Mouse (Mus musculus) T-helper 1 cell (primary cell): ENCODE data around the gene Susd1.

ENCODE experiments used
- in situ Hi-C: fragments of 300-600 bp; cut with MboI, MseI; formaldehyde crosslinking; loops from one replicate; pipeline ENCODE4 v1.15.1; 2025; ENCODE audit warnings: high pct_unique_total_duplicates

The Susd1 gene

DNA sequence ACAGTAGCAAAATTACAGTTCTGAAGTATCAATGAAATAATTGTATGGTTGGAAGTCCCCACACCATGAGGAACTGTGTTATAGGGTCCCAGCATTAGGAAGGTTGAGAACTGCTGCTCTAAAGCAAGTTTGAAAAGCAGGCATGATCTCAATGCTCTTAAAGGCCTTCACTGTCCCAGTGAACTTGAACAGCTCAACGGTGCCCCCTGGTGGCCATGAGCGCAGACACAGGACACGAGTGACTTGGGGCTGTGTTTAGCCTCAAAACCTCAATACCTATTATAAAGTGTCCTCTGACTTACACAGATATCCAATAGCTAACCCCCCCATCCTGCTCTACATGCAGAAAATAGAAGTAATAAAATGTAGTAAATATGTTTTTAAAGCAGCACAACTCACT is 97.7 kb downstream of the Susd1 start:
- in situ Hi-C loops = no loop called here

DNA sequence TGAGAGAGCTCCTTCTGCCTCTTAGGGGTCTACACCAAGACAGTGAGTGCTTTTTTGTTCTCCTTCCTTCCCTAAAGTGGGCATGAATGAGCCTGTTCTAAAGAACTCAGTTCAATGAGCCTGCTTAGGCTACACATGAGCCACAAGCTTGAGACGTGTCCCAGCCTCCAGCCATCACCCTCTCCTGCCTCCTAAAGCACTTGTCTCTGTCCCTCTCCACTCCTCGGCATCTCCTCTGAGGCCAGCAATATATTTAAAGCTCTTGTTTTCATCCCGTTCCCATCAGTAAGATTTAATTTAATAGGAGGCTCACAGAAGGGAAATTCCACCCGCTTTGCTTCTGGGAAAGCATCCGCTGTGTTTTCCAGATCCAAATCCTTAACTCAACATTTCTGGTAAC is 98.4 kb downstream of the Susd1 start:
- in situ Hi-C loops = no loop called here

DNA sequence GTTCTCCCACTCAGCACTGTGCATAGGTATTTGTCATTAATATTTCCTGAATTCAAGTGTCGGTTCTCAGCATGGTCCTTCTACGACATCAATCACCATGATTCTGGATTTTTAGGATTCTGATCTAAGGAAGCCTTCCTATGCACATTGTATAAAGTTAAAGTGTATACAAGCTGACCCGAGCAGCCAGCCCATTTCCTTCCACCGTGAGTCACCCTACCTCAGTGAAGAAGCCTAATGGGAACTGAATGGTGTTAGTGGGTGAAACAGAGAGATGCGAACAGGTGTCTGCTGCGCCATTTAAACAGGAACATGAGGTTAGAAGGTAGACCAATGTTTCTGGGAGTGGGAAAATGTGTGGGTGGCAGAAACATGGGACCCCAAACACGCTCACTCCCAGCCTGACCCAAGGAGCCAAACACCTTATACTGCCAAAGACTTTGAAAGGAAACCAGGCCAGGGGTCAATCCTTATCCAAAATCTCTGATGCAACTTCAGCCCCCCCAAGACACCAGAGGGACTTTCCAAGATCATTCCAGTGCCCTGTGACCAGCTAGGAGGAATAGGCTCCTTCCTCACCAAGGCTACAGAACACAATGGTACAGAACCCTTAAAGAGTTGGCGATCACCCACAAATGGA is 99.4 kb downstream of the Susd1 start:
- in situ Hi-C loops = loop anchor here (5.0 kb wide), 2 partner anchors 42 to 137 kb away; no protein-coding TSS in a partner anchor

DNA sequence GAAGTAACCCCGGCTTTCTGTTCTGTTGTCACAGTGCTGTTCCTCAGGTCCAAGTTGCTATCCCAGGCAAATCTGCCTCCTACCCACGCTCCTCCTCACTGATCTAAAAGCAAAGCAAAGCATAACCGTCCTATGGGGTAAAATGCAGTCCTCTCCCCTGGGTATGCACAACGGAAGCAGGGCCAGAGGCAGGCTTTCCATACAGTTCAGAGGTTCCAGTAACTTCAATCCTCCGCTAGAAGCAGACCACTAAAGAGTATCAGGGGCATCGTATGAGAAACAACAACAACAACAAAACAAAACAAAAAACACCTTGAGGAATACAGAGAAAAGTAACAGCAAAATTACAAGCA is 100.9 kb downstream of the Susd1 start:
- in situ Hi-C loops = loop anchor here (5.0 kb wide), 2 partner anchors 40 to 135 kb away; no protein-coding TSS in a partner anchor

DNA sequence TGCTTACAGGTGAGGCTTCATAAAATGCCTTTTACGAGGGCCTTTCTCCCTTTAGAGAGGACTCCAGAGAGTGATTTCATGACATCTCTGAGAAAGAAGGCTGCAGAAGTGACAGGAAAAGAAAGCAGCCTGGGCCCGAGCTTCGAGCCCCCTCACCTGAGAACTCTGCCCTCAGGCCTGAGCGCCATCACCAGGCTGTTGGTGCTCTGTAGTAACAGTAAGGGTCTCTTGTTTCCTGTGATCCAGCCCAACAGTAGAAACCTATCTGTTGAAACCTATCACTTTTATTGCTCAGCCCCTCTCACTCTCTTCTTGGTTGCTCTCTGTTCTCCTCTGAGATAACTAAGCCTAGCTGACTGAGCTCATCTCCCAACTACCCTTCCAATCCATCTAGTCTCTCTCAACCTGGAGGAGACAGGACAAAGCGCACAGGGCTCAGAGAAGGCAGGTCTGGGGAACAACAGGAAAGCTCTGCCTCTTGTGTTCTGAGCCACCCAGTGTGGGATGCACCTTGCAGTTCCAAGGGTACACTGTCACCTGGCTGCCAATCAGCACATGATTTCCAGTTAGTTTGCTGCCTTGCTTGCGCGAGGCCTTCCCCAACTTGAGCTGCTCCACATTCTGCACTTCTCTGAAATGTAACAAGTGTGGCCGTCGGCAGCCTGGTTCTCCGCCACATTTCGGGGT is 101.4 kb downstream of the Susd1 start:
- in situ Hi-C loops = loop anchor here (5.0 kb wide), 2 partner anchors 40 to 135 kb away; no protein-coding TSS in a partner anchor

DNA sequence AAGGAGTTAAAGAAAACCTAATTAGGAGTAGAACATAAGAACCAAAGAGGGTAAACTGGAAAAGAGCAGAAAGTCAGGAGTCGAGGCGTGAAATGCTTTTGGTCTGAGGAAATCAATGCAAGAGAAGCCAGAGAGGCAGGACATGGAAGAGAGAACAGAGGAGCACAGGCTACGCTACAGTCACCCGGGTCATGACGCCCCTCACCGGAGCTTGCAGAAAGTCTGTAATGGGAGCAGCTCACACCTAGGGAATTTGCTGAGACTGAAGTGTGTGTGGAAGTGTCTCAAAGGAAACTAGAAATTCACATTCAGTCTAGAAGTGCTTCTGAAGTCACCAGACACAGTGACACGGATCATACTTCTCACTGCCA is 102.0 kb downstream of the Susd1 start:
- in situ Hi-C loops = loop anchor here (5.0 kb wide), 2 partner anchors 39 to 134 kb away; no protein-coding TSS in a partner anchor

DNA sequence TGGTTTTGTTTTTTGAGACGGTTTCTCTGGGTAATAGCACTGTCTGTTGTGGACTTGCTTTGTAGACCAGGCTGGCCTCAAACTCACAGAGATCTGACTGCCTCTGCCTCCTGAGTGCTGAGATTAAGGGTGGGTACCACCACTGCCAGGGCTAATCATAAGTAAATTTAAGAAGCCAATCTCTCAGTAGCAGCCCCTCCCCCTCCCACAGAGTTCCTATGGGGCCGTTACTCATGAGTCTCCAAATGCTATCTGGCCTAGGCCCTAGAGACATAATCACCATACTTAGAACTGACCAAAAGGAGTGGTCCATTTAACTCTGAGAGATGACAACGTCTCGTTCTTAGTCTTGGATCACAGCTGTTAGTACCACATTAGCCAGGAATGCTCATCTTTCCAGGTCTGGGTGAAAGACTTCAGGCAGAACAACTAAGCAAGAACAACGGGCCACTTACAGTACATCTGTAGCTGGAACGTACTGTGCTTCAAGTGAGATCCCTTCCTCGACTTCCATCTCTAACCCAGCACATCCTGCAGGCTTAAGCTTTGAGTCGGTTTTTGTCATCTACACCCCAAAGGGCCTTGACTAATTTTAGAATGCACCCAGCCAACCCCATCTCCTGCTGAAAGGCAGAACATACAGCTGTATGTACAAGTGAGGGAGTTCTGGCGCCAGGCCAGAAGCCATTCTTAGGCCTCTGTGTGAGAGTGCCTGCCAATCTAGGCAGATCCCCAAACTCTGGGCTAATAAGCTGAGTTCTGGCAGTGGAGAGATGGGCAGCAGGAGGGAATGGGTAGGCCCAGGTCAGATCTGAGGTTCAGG is 102.6 kb downstream of the Susd1 start:
- in situ Hi-C loops = loop anchor here (5.0 kb wide), 2 partner anchors 39 to 134 kb away; no protein-coding TSS in a partner anchor

DNA sequence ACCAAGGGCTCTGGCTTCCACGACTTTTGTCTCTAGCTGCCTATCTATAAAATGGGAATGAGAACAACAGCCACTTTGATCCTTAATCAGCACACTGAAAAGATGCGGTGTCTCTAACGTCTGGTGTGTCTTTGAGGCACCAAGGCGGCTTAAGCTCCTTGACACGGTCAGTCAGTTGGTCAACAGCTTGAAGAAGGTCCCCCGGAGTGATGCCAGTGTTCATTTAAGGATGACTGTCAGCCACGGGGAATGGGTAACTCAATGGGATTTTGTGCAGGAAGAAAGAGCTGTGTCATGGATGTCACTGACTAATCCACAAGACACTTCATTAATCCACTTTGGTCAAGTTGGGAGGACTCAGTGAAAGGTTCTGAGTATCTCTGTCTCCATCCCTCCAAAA is 103.3 kb downstream of the Susd1 start:
- in situ Hi-C loops = loop anchor here (5.0 kb wide), 2 partner anchors 38 to 133 kb away; no protein-coding TSS in a partner anchor

DNA sequence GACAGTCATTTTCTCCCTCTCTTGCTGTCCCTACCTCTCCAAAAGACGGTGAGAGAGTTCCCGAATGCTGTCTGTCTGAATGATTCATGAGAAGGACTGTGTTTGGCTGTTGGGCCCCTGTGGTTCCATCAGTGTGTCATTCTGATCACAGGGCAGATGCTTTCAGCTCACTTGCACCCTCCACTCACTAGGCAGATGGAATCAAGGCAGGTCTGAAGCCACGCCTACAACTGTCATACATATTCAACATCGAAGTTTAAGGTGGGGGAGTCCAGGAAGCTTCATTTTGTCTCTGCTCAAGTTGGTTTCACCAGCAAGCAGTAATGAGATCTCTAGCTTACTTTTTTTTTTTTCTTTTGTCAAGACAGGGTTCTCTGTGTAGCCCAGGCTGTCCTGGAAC is 104.2 kb downstream of the Susd1 start:
- in situ Hi-C loops = no loop called here

DNA sequence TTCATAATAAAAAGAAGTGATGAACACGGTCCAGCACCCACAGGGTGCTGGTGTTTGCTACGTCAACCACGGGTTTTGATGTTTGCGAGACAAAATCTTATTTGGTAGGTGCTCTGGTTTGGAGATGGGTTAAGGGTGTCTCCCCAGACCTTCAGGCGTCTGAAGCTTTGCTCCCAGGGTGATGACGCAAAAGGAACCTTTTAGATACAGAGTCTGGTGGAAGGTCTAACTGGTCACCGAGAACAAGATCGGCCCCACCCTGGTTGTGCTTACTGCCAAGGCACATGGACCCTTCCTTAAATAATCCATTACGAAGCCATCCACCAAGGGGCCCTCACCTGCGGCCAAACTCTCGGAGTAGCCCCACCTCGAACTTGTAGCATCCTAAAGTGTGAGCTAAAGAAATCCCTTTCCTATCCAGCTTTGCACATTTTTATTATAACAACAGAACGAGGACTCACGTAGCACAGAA is 105.0 kb downstream of the Susd1 start:
- in situ Hi-C loops = no loop called here

DNA sequence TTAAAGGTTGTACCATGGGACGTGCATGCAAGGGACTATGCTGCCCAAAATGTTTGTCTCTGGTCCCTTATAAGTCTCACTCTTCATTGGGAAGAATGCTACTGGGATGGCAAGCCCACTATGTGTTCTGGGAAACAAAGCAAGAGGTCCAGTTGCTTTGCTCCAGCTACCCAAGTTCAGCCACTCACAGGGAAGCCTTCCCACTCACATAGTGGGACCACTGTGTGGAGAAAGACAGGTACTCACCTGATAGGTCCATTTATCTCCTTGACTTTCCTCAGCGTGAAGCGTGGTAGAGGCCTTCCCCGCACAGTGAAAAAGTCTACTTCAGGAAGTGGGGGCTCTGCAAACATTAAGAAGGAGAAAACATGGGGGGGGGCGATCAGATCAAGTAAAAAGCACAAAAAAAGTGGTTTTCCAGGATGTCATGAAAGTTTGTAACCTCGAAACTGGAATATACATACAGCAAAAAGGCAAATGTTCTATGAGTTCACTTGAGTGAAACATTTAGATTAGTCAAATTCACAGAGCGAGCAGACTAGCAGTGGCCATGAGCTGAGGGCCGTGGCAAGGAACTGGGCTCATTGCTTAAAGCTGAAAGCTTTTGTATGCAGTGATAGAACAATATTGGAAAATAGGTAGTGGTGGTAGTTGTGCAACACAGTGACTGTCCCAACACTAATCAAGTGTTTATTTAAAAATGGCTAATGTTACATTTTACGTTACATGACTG is 105.6 kb downstream of the Susd1 start:
- in situ Hi-C loops = no loop called here

DNA sequence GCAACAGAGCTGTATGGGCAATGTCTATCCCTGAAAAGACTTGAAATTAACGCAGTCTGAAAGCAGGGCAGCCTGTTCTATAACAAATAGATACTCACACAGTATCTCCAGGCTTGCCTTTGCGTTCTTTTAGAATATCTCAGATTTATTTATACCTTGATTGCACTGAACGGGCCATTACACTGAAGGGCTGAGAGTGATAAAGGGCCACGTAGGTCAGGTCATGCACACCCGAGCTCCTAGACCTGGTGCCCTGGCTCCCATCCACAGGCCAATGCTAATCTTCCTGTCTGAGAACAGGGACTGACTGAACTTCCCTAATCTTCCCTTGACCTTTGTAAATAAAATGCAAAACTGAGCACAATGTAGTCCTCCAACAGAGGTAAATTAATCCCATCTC is 106.3 kb downstream of the Susd1 start:
- in situ Hi-C loops = no loop called here

DNA sequence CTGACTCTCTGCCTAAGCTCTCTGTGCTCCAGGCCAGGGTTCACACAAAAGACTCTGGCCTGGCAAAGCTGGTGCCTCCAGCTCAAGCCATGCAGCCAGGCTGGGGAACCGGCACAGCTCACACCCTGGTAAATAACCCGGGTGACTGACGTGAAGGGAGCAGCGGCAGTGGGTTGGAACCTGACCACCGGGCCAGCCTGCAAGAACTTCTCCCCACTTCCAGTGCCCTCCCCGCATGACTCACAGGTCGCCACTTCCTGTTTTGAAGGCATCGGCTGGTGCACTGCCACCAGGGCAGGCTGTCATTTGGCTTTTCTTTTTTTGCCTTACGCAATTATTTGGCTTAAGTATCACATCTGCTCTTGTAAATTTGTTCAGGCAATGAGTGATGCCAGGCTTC is 106.8 kb downstream of the Susd1 start:
- in situ Hi-C loops = no loop called here

DNA sequence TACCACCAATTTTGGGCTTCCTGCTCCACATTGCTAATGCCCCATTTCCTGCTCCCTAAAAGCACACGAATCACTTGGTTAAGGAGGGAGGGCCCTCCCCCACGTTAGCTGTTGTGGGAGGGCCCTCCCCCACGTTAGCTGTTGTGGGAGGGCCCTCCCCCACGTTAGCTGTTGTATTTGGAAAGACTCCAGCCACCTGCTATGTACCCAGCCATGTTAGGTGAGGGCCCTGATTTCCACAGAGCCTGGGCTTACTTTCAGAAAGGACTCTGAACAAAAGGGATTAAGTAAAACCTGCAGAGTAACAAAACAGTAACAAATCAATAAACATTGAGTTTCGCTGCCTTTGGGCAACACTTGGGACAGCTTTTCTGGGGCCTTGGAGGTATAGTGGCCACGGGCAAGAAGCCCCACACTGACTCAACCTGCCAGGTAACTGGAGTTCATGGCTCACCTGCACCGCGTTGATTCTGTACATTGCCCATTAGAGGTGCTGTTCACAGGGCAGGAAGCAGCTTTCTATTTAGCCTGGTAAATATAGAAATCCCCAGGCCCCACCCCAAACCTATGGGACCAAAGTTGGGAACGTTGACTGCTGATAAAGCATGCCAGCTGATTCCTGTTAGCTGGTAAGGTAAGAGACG is 107.3 kb downstream of the Susd1 start:
- in situ Hi-C loops = no loop called here

DNA sequence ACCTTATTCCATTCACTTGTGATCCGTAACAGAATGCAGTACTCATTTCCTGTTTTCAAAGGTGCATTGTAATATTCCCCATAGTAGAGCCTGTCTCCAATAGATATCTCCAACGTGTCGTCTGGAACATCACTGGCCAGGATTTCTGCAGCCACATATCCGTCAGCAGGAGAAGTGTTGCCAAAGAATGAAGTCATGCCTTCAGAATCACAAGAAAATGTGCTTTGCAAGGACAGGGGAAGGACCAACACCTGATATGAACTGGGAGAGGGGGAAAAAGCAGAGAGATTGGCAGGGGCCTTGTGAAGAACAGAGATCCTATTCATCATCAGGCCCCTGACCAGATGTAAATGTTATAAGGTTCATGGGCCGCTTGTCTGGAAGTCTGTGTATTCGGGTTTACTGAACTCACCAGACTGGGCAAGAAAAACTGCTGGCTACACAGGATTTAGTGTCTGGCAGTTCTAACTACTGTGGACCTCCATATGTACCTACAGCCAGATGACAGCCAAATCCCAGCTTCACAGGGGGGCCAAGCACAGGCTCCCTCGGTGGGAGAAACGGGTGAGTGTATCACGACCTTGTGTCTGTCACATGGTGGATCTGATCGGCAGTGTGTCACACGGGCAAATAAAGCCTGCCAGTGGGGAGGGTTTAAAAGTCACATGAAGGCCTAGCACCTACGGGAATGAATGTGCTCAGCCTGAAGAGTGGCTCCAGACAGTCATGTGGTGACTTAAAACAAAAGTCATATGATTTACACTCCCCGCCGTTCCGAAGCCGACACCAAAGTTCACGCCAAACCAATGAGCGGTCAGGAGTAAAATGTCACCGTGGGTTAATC is 108.8 kb downstream of the Susd1 start:
- in situ Hi-C loops = no loop called here

DNA sequence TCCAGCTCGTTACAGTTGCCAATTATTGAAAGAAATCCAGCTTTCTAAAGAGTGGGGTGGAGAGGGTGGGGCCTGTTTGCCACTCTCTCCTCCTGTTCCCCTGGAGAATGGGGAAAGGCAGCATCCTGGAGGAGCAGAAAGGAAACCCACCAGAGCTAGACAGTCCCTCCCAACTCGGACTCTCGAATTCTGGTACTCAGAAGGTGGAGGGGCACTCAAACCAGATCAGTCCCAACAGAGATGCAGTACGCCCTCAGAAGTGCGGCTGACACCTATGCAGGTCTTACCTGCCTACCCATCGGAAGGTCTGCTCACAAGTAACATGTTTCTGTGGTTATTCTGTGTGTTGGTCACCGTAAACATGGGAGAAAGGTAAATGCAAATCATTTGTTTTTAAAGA is 109.6 kb downstream of the Susd1 start:
- in situ Hi-C loops = no loop called here

DNA sequence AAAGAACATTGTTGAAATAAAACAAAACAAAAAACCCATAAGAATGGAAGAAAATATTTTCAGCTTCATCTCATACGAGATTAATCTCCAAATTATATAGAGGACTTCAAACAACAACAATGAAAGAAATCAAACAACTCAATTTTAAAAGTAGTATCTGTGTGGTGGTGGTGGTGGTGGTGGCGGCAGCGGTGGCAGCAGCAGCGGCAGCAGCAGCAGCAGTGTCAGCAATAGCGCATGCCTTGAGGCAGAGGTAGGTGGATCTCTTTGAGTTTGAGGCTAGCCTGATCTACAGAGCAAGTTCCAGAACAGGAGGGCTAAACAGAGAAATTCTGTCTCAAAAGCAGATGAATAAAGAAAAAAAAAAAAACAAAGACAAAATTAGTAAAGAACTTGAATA is 110.4 kb downstream of the Susd1 start:
- in situ Hi-C loops = no loop called here

DNA sequence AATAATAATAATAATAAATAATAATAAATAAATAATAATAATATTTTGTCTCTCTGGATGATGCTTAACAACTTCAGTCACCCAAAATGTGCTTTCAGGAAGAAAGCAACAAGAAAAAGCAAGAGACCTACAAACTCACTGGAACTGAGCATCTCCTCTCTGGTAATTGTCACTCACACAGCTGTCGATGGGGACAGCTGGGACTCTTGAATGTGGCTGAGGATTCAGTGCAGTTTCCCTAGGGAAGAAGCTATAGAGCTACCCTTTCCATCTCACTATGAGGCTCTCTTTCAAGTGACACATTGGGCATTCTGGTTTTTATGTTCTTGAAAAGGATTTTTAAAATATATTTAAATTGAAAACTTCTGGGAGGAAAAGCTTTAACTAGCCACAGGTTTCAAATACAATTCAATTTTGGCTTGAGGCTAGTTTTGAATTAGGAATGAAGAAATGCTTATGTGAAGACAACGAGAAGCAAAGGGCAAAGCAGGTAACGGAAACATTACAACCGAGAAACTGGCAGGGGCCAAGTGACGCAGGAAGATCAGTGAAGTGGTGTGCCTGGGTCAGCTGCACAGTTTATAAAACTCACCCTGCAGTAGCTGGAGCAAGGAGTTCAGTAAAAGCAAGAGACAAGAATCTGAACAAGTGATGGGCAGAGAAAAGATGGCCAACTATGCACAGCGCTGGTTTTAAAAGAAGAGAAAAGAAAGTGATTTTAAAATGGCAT is 112.2 kb downstream of the Susd1 start:
- in situ Hi-C loops = no loop called here

DNA sequence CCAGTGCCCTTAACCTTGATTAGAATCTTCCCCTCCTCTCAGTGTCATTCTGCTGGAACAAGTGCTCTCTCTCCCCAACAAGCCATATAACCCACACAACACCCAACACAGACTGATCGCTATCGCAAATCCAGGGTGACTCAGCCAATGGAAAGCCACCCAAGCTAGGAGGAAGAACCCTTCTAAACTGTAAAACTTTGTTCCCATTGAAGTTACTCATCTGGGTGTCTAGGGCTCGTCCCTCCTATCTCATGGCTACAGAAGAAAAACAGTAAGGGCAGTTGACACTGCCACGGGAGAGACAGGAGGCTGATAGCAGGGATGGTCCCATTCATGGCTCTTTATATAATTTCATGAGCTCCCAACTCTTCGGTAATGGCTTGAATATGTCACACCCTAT is 114.1 kb downstream of the Susd1 start:
- in situ Hi-C loops = no loop called here

DNA sequence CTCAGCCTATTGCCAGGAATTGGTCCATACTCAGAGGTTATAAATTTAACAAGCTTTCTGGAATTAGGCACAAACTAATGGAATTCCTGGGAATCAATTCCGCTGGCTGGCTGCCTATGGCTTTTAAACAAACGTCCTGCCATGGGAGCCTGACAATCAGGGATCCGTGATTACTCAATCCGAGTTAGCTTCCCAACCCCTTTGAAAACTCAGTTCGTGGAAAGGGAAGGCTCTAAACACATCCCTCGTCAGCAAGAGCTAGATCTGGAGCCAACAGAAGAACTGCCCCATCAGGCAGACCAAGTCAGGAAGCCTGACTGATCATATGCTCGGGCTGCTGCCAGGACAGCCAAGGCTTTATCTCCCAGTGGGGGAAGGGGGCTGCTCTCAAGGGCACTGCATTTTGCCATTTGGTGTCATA is 115.2 kb downstream of the Susd1 start:
- in situ Hi-C loops = no loop called here
